Mouse (Mus musculus): ENCODE measurements around the gene Pkp4. TPM values are rescaled to one million over a fixed set of nuclear protein-coding genes. Genes with fewer than 3 reads are reported as not detected.

Pkp4 gene
- polyA plus RNA-seq, 1 experiment from 2014 or later, result 4.4 TPM

GRCm38 (mm10) chr2:59299831-59300230, 139.2 kb downstream of the Pkp4 start:
- no peaks in the 10 kb centered on the region for H3K4me1 ChIP-seq (replicated peaks)
- H3K4me3 ChIP-seq (replicated peaks), result no peak overlapping the region
- no peaks in the 10 kb centered on the region for H3K9me3 ChIP-seq (replicated peaks)
- no peaks in the 10 kb centered on the region for H3K36me3 ChIP-seq (replicated peaks)
- H3K27ac ChIP-seq (replicated peaks), result no peak overlapping the region
- H3K27me3 ChIP-seq, result no peaks in the 10 kb centered on the region
- H3K4me2 ChIP-seq, result no peak overlapping the region
- WGBS (ENCODE audit: insufficient replicate concordance), result 23% methylated on average over 3 of the region's 3 CpGs
- no peak for ATAC-seq (ENCODE audit: insufficient read depth)
- no peak overlapping the region for H3K9ac ChIP-seq

GRCm38 (mm10) chr2:59301671-59302070, 141.0 kb downstream of the Pkp4 start:
- Histone ChIP-seq H3K36me3 (replicated peaks) (peaks cover 10% of the 10 kb centered on the region; the same call in 1 of the 2 replicates), H3K4me1 (replicated peaks) (no peaks in the 10 kb centered on the region), H3K9ac (no peak overlapping the region), H3K27me3 (no peaks in the 10 kb centered on the region), H3K9me3 (replicated peaks) (no peaks in the 10 kb centered on the region), H3K27ac (replicated peaks) (no peak overlapping the region), H3K4me2 (no peak overlapping the region), H3K4me3 (replicated peaks) (no peak overlapping the region)
- no peak for ATAC-seq (ENCODE audit: insufficient read depth)
- WGBS (ENCODE audit: insufficient replicate concordance), result 74% methylated on average over 12 of the region's 12 CpGs

- no peaks in the 10 kb centered on the region for H3K27me3 ChIP-seq
- no peak for ATAC-seq (ENCODE audit: insufficient read depth)
- H3K9ac ChIP-seq, result no peak overlapping the region
- H3K4me3 ChIP-seq (replicated peaks), result no peak overlapping the region
- H3K4me1 ChIP-seq (replicated peaks), result no peaks in the 10 kb centered on the region
- no peak overlapping the region for H3K4me2 ChIP-seq
- H3K9me3 ChIP-seq (replicated peaks), result no peaks in the 10 kb centered on the region
- H3K36me3 ChIP-seq (replicated peaks), result peaks cover 13% of the 10 kb centered on the region; the same call in 1 of the 2 replicates
- WGBS (ENCODE audit: insufficient replicate concordance), result 61% methylated on average over 6 of the region's 6 CpGs
- H3K27ac ChIP-seq (replicated peaks), result no peak overlapping the region
These were observed 141.8 kb downstream of the Pkp4 start for GRCm38 (mm10) chr2:59302430-59302829.

- no peak overlapping the region for H3K4me3 ChIP-seq (replicated peaks)
- WGBS (ENCODE audit: insufficient replicate concordance), result 75% methylated on average over 12 of the region's 12 CpGs
- no peak overlapping the region for H3K4me2 ChIP-seq
- H3K4me1 ChIP-seq (replicated peaks), result no peaks in the 10 kb centered on the region
- ATAC-seq (ENCODE audit: insufficient read depth), result no peak
- H3K36me3 ChIP-seq (replicated peaks), result peaks cover 21% of the 10 kb centered on the region; the same call in 1 of the 2 replicates
- no peaks in the 10 kb centered on the region for H3K9me3 ChIP-seq (replicated peaks)
- no peaks in the 10 kb centered on the region for H3K27me3 ChIP-seq
- H3K27ac ChIP-seq (replicated peaks), result no peak overlapping the region
- no peak overlapping the region for H3K9ac ChIP-seq
These were observed 142.9 kb downstream of the Pkp4 start for GRCm38 (mm10) chr2:59303530-59304063.

- H3K4me3 ChIP-seq (replicated peaks), result no peak overlapping the region
- H3K27ac ChIP-seq (replicated peaks), result no peak overlapping the region
- H3K36me3 ChIP-seq (replicated peaks), result peaks cover 29% of the 10 kb centered on the region
- no peaks in the 10 kb centered on the region for H3K9me3 ChIP-seq (replicated peaks)
- no peaks in the 10 kb centered on the region for H3K4me1 ChIP-seq (replicated peaks)
- no peaks in the 10 kb centered on the region for H3K27me3 ChIP-seq
- H3K9ac ChIP-seq, result no peak overlapping the region
- H3K4me2 ChIP-seq, result no peak overlapping the region
- ATAC-seq (ENCODE audit: insufficient read depth), result no peak
- 78% methylated on average over 8 of the region's 8 CpGs for WGBS (ENCODE audit: insufficient replicate concordance)
These were observed 146.7 kb downstream of the Pkp4 start for GRCm38 (mm10) chr2:59307302-59307701.

GRCm38 (mm10) chr2:59308055-59308454, 147.4 kb downstream of the Pkp4 start:
- 83% methylated on average over 19 of the region's 19 CpGs for WGBS (ENCODE audit: insufficient replicate concordance)
- no peaks in the 10 kb centered on the region for H3K4me1 ChIP-seq (replicated peaks)
- no peak overlapping the region for H3K9ac ChIP-seq
- H3K27me3 ChIP-seq, result no peaks in the 10 kb centered on the region
- no peak overlapping the region for H3K4me2 ChIP-seq
- no peak overlapping the region for H3K4me3 ChIP-seq (replicated peaks)
- H3K36me3 ChIP-seq (replicated peaks), result peaks cover 29% of the 10 kb centered on the region
- no peak for ATAC-seq (ENCODE audit: insufficient read depth)
- no peaks in the 10 kb centered on the region for H3K9me3 ChIP-seq (replicated peaks)
- no peak overlapping the region for H3K27ac ChIP-seq (replicated peaks)

- no peaks in the 10 kb centered on the region for H3K4me1 ChIP-seq (replicated peaks)
- no peak; the same call in 1 of the 2 replicates for ATAC-seq (ENCODE audit: insufficient read depth)
- peaks cover 18% of the 10 kb centered on the region for H3K36me3 ChIP-seq (replicated peaks)
- no peaks in the 10 kb centered on the region for H3K27me3 ChIP-seq
- H3K4me2 ChIP-seq, result no peak overlapping the region
- H3K4me3 ChIP-seq (replicated peaks), result no peak overlapping the region
- no peak overlapping the region for H3K27ac ChIP-seq (replicated peaks)
- H3K9me3 ChIP-seq (replicated peaks), result no peaks in the 10 kb centered on the region
- WGBS (ENCODE audit: insufficient replicate concordance), result 75% methylated on average over 6 of the region's 6 CpGs
- H3K9ac ChIP-seq, result no peak overlapping the region
These were observed 152.6 kb downstream of the Pkp4 start for GRCm38 (mm10) chr2:59313293-59313692.

GRCm38 (mm10) chr2:59318631-59319030, 158.0 kb downstream of the Pkp4 start:
- WGBS (ENCODE audit: insufficient replicate concordance), result 76% methylated on average over 1 of the region's 1 CpGs
- Histone ChIP-seq H3K27ac (replicated peaks) (no peak overlapping the region), H3K36me3 (replicated peaks) (peaks cover 31% of the 10 kb centered on the region), H3K27me3 (no peaks in the 10 kb centered on the region), H3K4me1 (replicated peaks) (no peaks in the 10 kb centered on the region), H3K4me3 (replicated peaks) (no peak overlapping the region), H3K9me3 (replicated peaks) (no peaks in the 10 kb centered on the region), H3K9ac (no peak overlapping the region), H3K4me2 (no peak overlapping the region)
- no peak for ATAC-seq (ENCODE audit: insufficient read depth)

- H3K36me3 ChIP-seq (replicated peaks), result no peaks in the 10 kb centered on the region
- no peaks in the 10 kb centered on the region for H3K9me3 ChIP-seq (replicated peaks)
- H3K9ac ChIP-seq, result no peak overlapping the region
- WGBS (ENCODE audit: insufficient replicate concordance), result 37% methylated on average over 5 of the region's 5 CpGs
- H3K4me3 ChIP-seq (replicated peaks), result no peak overlapping the region
- no peak overlapping the region for H3K4me2 ChIP-seq
- H3K4me1 ChIP-seq (replicated peaks), result no peaks in the 10 kb centered on the region
- H3K27me3 ChIP-seq, result no peaks in the 10 kb centered on the region
- no peak overlapping the region for H3K27ac ChIP-seq (replicated peaks)
- ATAC-seq (ENCODE audit: insufficient read depth), result no peak
These were observed 167.3 kb downstream of the Pkp4 start for GRCm38 (mm10) chr2:59327946-59328345.

- Histone ChIP-seq H3K27me3 (no peaks in the 10 kb centered on the region), H3K4me1 (replicated peaks) (no peaks in the 10 kb centered on the region), H3K9ac (no peak overlapping the region), H3K9me3 (replicated peaks) (no peaks in the 10 kb centered on the region), H3K4me2 (no peak overlapping the region), H3K36me3 (replicated peaks) (0 out of 2 replicates have a peak, but pooled peaks cover 3% of the 10 kb centered on the region), H3K27ac (replicated peaks) (no peak overlapping the region), H3K4me3 (replicated peaks) (no peak overlapping the region)
- ATAC-seq (ENCODE audit: insufficient read depth), result no peak
- 71% methylated on average over 9 of the region's 9 CpGs for WGBS (ENCODE audit: insufficient replicate concordance)
These were observed 170.4 kb downstream of the Pkp4 start for GRCm38 (mm10) chr2:59331093-59331492.

- no peak overlapping the region for H3K4me2 ChIP-seq
- 0 out of 2 replicates have a peak, but pooled peaks cover 5% of the 10 kb centered on the region for H3K36me3 ChIP-seq (replicated peaks)
- H3K4me1 ChIP-seq (replicated peaks), result no peaks in the 10 kb centered on the region
- WGBS (ENCODE audit: insufficient replicate concordance), result 56% methylated on average over 4 of the region's 4 CpGs
- ATAC-seq (ENCODE audit: insufficient read depth), result no peak
- H3K9me3 ChIP-seq (replicated peaks), result no peaks in the 10 kb centered on the region
- no peak overlapping the region for H3K4me3 ChIP-seq (replicated peaks)
- H3K27ac ChIP-seq (replicated peaks), result no peak overlapping the region
- no peaks in the 10 kb centered on the region for H3K27me3 ChIP-seq
- H3K9ac ChIP-seq, result no peak overlapping the region
These were observed 171.9 kb downstream of the Pkp4 start for GRCm38 (mm10) chr2:59332523-59332922.

- Histone ChIP-seq H3K27me3 (no peaks in the 10 kb centered on the region), H3K9ac (no peak overlapping the region), H3K36me3 (replicated peaks) (0 out of 2 replicates have a peak, but pooled peaks cover 6% of the 10 kb centered on the region), H3K4me1 (replicated peaks) (no peaks in the 10 kb centered on the region), H3K4me3 (replicated peaks) (no peak overlapping the region), H3K9me3 (replicated peaks) (no peaks in the 10 kb centered on the region), H3K4me2 (no peak overlapping the region), H3K27ac (replicated peaks) (no peak overlapping the region)
- ATAC-seq (ENCODE audit: insufficient read depth), result peak; percentile 28; the same call in 1 of the 2 replicates
- WGBS (ENCODE audit: insufficient replicate concordance), result 67% methylated on average over 11 of the region's 11 CpGs
These were observed 177.9 kb downstream of the Pkp4 start for GRCm38 (mm10) chr2:59338501-59338900.

Data from liver, embryonic 15.5 days (tissue).